In genomic region chrX:73490804-73491203, GRCm38 (mm10) we compare ENCODE assay signal across 23 mouse cellular contexts. TPM values are rescaled to one million over a fixed set of nuclear protein-coding genes. Genes with fewer than 3 reads are reported as not detected.
A peak's percentile ranks its signal among the peaks of the same experiment; 100 is the strongest.
DNase-seq lines count a peak whose midpoint lies in the region; ATAC-seq and TF ChIP-seq lines count a peak whose summit lies in the region.
"Had no signal": no experiment of that assay in that cellular context is flagged by ENCODE, and none has a peak within 500 bp of the region (broad histone marks: within the 10 kb centered on the region; RNA-seq: fewer than 3 reads in every experiment).

No protein-coding gene starts in this region.

- TF ChIP-seq EP300 in liver, postnatal 0 days (IDR thresholded peaks at IDR 0.05; ENCODE audit: low read depth) = no peak
- no peak for TF ChIP-seq EP300 in MEL (IDR thresholded peaks at IDR 0.05; ENCODE audit: low read depth in 1 of 2, low read length in 2 of 2)

- no peaks in the 10 kb centered on the region for H3K9me3 ChIP-seq in intestine, postnatal 0 days (ENCODE audit: control insufficient read depth)
- no peaks in the 10 kb centered on the region for H3K9me3 ChIP-seq in intestine, embryonic 16.5 days (ENCODE audit: control insufficient read depth, low read length)
- H3K9me3 ChIP-seq in liver, postnatal 0 days (ENCODE audit: low read length) = no peaks in the 10 kb centered on the region
- H3K9me3 ChIP-seq in liver, embryonic 12.5 days (replicated peaks) = no peaks in the 10 kb centered on the region
- H3K9me3 ChIP-seq in MEL (replicated peaks; ENCODE audit: insufficient read depth, low read length) = no peaks in the 10 kb centered on the region
- H3K9me3 ChIP-seq: embryonic facial prominence, embryonic 10.5 days; forebrain, embryonic 13.5 days; G1E; heart, embryonic 13.5 days; hindbrain, embryonic 15.5 days had no signal

- no peak for ATAC-seq in intestine, postnatal 0 days
- ATAC-seq in intestine, embryonic 16.5 days = no peak
- peak; percentile 19; the same call in 1 of the 2 replicates for ATAC-seq in liver, postnatal 0 days
- ATAC-seq in liver, embryonic 12.5 days = no peak
- ATAC-seq: forebrain, embryonic 13.5 days; forebrain, postnatal 0 days had no signal

- H3K4me2 ChIP-seq in intestine, postnatal 0 days (replicated peaks; ENCODE audit: low read depth) = no peak overlapping the region
- H3K4me2 ChIP-seq in intestine, embryonic 16.5 days (ENCODE audit: low read depth, low read length) = no peak overlapping the region
- no peak overlapping the region for H3K4me2 ChIP-seq in liver, postnatal 0 days (ENCODE audit: low read depth, low read length)
- H3K4me2 ChIP-seq in liver, embryonic 12.5 days = no peak overlapping the region
- H3K4me2 ChIP-seq: forebrain, embryonic 13.5 days; heart, embryonic 13.5 days; hindbrain, embryonic 15.5 days had no signal

- 78% methylated on average over 3 of the region's 3 CpGs for WGBS in intestine, postnatal 0 days
- WGBS in intestine, embryonic 16.5 days = 78% methylated on average over 3 of the region's 3 CpGs
- WGBS in liver, postnatal 0 days (ENCODE audit: insufficient replicate concordance) = 77% methylated on average over 3 of the region's 3 CpGs
- 64% methylated on average over 3 of the region's 3 CpGs for WGBS in liver, embryonic 12.5 days (ENCODE audit: insufficient replicate concordance)

- H3K4me1 ChIP-seq in intestine, postnatal 0 days (replicated peaks; ENCODE audit: control insufficient read depth, insufficient read depth, low read length) = no peaks in the 10 kb centered on the region
- no peaks in the 10 kb centered on the region for H3K4me1 ChIP-seq in intestine, embryonic 16.5 days (ENCODE audit: control insufficient read depth, insufficient read depth, low read length)
- no peaks in the 10 kb centered on the region for H3K4me1 ChIP-seq in liver, postnatal 0 days (ENCODE audit: insufficient read depth)
- no peaks in the 10 kb centered on the region for H3K4me1 ChIP-seq in liver, embryonic 12.5 days
- no peaks in the 10 kb centered on the region for H3K4me1 ChIP-seq in MEL (ENCODE audit: control insufficient read depth in 1 of 2, insufficient read depth in 2 of 2, low read length in 2 of 2)
- H3K4me1 ChIP-seq: forebrain, embryonic 13.5 days; hindbrain, embryonic 15.5 days had no signal

- no peak for TF ChIP-seq POLR2A in MEL (IDR thresholded peaks at IDR 0.05; ENCODE audit: control insufficient read depth in 1 of 2, insufficient read depth in 1 of 2, low read depth in 1 of 2, low read length in 2 of 2, poor library complexity in 1 of 2)

- H3K9ac ChIP-seq in intestine, postnatal 0 days (ENCODE audit: low read depth, low read length) = no peak overlapping the region
- H3K9ac ChIP-seq in intestine, embryonic 16.5 days (ENCODE audit: low read depth, low read length) = no peak overlapping the region
- H3K9ac ChIP-seq in liver, postnatal 0 days (replicated peaks) = no peak overlapping the region
- H3K9ac ChIP-seq in liver, embryonic 12.5 days = no peak overlapping the region
- H3K9ac ChIP-seq in MEL (ENCODE audit: control insufficient read depth, low read depth, low read length, poor library complexity, severe bottlenecking) = no peak overlapping the region
- H3K9ac ChIP-seq: forebrain, embryonic 13.5 days; forebrain, postnatal 0 days; heart, embryonic 13.5 days; hindbrain, embryonic 15.5 days had no signal

- H3K27me3 ChIP-seq in intestine, postnatal 0 days (replicated peaks; ENCODE audit: control insufficient read depth, insufficient read depth, low read length) = no peaks in the 10 kb centered on the region
- H3K27me3 ChIP-seq in intestine, embryonic 16.5 days (replicated peaks; ENCODE audit: control insufficient read depth, insufficient read depth, low read length) = no peaks in the 10 kb centered on the region
- 0 out of 2 replicates have a peak, but pooled peaks cover 4% of the 10 kb centered on the region for H3K27me3 ChIP-seq in liver, postnatal 0 days (ENCODE audit: insufficient read depth, low read length)
- H3K27me3 ChIP-seq in liver, embryonic 12.5 days (replicated peaks) = peaks cover 27% of the 10 kb centered on the region
- no peaks in the 10 kb centered on the region for H3K27me3 ChIP-seq in MEL (ENCODE audit: control insufficient read depth in 1 of 2, insufficient read depth in 2 of 2, low read length in 2 of 2)
- H3K27me3 ChIP-seq: forebrain, embryonic 13.5 days; hindbrain, embryonic 15.5 days had no signal

- H3K4me3 ChIP-seq in intestine, postnatal 0 days (ENCODE audit: low read depth, low read length) = no peak overlapping the region
- H3K4me3 ChIP-seq in intestine, embryonic 16.5 days (ENCODE audit: low read length) = no peak overlapping the region
- H3K4me3 ChIP-seq in liver, postnatal 0 days (ENCODE audit: low read depth, low read length) = no peak overlapping the region
- no peak overlapping the region for H3K4me3 ChIP-seq in liver, embryonic 12.5 days
- no peak overlapping the region for H3K4me3 ChIP-seq in MEL (ENCODE audit: control insufficient read depth in 1 of 2, insufficient read depth in 1 of 2, low read depth in 2 of 2, low read length in 2 of 2)
- H3K4me3 ChIP-seq: embryonic facial prominence, embryonic 10.5 days; forebrain, embryonic 13.5 days; heart, embryonic 13.5 days; hindbrain, embryonic 15.5 days had no signal

- no peak overlapping the region for H3K27ac ChIP-seq in intestine, postnatal 0 days (ENCODE audit: low read depth, low read length)
- H3K27ac ChIP-seq in intestine, embryonic 16.5 days (ENCODE audit: low read length) = no peak overlapping the region
- H3K27ac ChIP-seq in liver, postnatal 0 days (ENCODE audit: low read depth) = no peak overlapping the region
- no peak overlapping the region for H3K27ac ChIP-seq in liver, embryonic 12.5 days
- H3K27ac ChIP-seq in MEL (ENCODE audit: control insufficient read depth, low read depth, low read length) = no peak overlapping the region
- H3K27ac ChIP-seq: embryonic facial prominence, embryonic 10.5 days; forebrain, embryonic 13.5 days; heart, embryonic 13.5 days; hindbrain, embryonic 15.5 days had no signal

- TF ChIP-seq RAD21 in MEL (IDR thresholded peaks at IDR 0.05; ENCODE audit: low read depth, low read length) = no peak

- no peaks in the 10 kb centered on the region for H3K79me2 ChIP-seq in MEL (ENCODE audit: control insufficient read depth, insufficient read depth, low read length, poor library complexity)

- TF ChIP-seq CTCF in intestine, postnatal 0 days (IDR thresholded peaks at IDR 0.05; ENCODE audit: low read depth) = peak; percentile 46
- TF ChIP-seq CTCF in liver, postnatal 0 days (IDR thresholded peaks at IDR 0.05; ENCODE audit: low read depth) = peak; percentile 42
- TF ChIP-seq CTCF in MEL (IDR thresholded peaks at IDR 0.05 in 2 of 3, conservative IDR thresholded peaks at IDR 0.05 in 1 of 3; ENCODE audit: control insufficient read depth in 1 of 3, insufficient read depth in 1 of 3, low read depth in 2 of 3, low read length in 3 of 3, poor library complexity in 1 of 3, severe bottlenecking in 1 of 3) = peak in 1 of 3 experiments; percentile 5; a peak in 1 of 6 replicates

- no peak for DNase-seq in liver, postnatal 0 days
- DNase-seq in 3134 (ENCODE audit: extremely low read depth, insufficient read length, low spot score) (peak; percentile 36), MEL (ENCODE audit: low read depth, low spot score) (no peak)
- no peak for DNase-seq in spleen, postnatal 36 days (ENCODE audit: low spot score in 2 of 2)
- DNase-seq: adrenal gland, postnatal 10 days; cerebellum, adult 2 months; cerebellum, postnatal 10 days; forebrain, postnatal 0 days; gastrocnemius, postnatal 36 days; heart, adult 11 months; heart, postnatal 36 days had no signal

- H3K36me3 ChIP-seq in intestine, postnatal 0 days (ENCODE audit: control insufficient read depth, insufficient read depth) = no peaks in the 10 kb centered on the region
- H3K36me3 ChIP-seq in intestine, embryonic 16.5 days (ENCODE audit: control insufficient read depth, insufficient read depth, low read length) = no peaks in the 10 kb centered on the region
- H3K36me3 ChIP-seq in liver, postnatal 0 days (replicated peaks; ENCODE audit: insufficient read depth, low read length) = no peaks in the 10 kb centered on the region
- no peaks in the 10 kb centered on the region for H3K36me3 ChIP-seq in liver, embryonic 12.5 days
- H3K36me3 ChIP-seq in MEL (ENCODE audit: control insufficient read depth in 1 of 2, insufficient read depth in 2 of 2, low read length in 2 of 2) = no peaks in the 10 kb centered on the region
- H3K36me3 ChIP-seq: embryonic facial prominence, embryonic 10.5 days; G1E; hindbrain, embryonic 15.5 days had no signal

RNA-seq across cellular contexts. Expression of gene Bgn, which starts 7.4 kb away (rescaled TPM):
- polyA plus RNA-seq in intestine, postnatal 0 days (2015; fragmentation: Nextera tagmentation; extraction: Ambion mirVana) = 35.2 and 43.0 TPM in 2 replicates
- polyA plus RNA-seq in intestine, embryonic 16.5 days (2015; fragmentation: Nextera tagmentation; extraction: Ambion mirVana) = 48.1 and 54.3 TPM in 2 replicates
- polyA plus RNA-seq in liver, postnatal 0 days (2015; fragmentation: Nextera tagmentation; extraction: Ambion mirVana) = 17.4 and 18.3 TPM in 2 replicates
- 13.0 and 14.8 TPM in 2 replicates for polyA plus RNA-seq in liver, embryonic 12.5 days (2016; fragmentation: Nextera tagmentation; extraction: Ambion mirVana)
- total RNA-seq in MEL (2012; rRNA removed) = not detected in 2 replicates
- not detected for polyA plus RNA-seq in MEL (2012; ENCODE audit: insufficient read depth in 1 of 2, insufficient read length in 2 of 2, low read depth in 1 of 2, low replicate concordance in 2 of 2, missing spikeins in 1 of 2)
- total RNA-seq: G1E had no signal
- polyA plus RNA-seq: G1E had no signal

RNA-seq across cellular contexts. Expression of gene Atp2b3, which starts 12.1 kb away (rescaled TPM):
- polyA plus RNA-seq in intestine, postnatal 0 days (2015; fragmentation: Nextera tagmentation; extraction: Ambion mirVana) = 0.12 and 0.13 TPM in 2 replicates
- 0.18 and 0.32 TPM in 2 replicates for polyA plus RNA-seq in intestine, embryonic 16.5 days (2015; fragmentation: Nextera tagmentation; extraction: Ambion mirVana)
- polyA plus RNA-seq in liver, postnatal 0 days (2015; fragmentation: Nextera tagmentation; extraction: Ambion mirVana) = not detected in 2 replicates
- not detected in 2 replicates for polyA plus RNA-seq in liver, embryonic 12.5 days (2016; fragmentation: Nextera tagmentation; extraction: Ambion mirVana)
- not detected in 2 replicates for total RNA-seq in MEL (2012; rRNA removed)
- not detected for polyA plus RNA-seq in MEL (2012; ENCODE audit: insufficient read depth in 1 of 2, insufficient read length in 2 of 2, low read depth in 1 of 2, low replicate concordance in 2 of 2, missing spikeins in 1 of 2)
- total RNA-seq: G1E had no signal
- polyA plus RNA-seq: G1E had no signal

RNA-seq across cellular contexts. Expression of gene Haus7, which starts 32.0 kb away (rescaled TPM):
- polyA plus RNA-seq in intestine, postnatal 0 days (2015; fragmentation: Nextera tagmentation; extraction: Ambion mirVana) = 38.2 and 38.6 TPM in 2 replicates
- 47.5 and 60.3 TPM in 2 replicates for polyA plus RNA-seq in intestine, embryonic 16.5 days (2015; fragmentation: Nextera tagmentation; extraction: Ambion mirVana)
- polyA plus RNA-seq in liver, postnatal 0 days (2015; fragmentation: Nextera tagmentation; extraction: Ambion mirVana) = 22.1 and 25.3 TPM in 2 replicates
- polyA plus RNA-seq in liver, embryonic 12.5 days (2016; fragmentation: Nextera tagmentation; extraction: Ambion mirVana) = 48.4 and 51.3 TPM in 2 replicates
- total RNA-seq in MEL (2012; rRNA removed) = 19.7 and 24.0 TPM in 2 replicates
- polyA plus RNA-seq in MEL (2012; ENCODE audit: insufficient read depth in 1 of 2, insufficient read length in 2 of 2, low read depth in 1 of 2, low replicate concordance in 2 of 2, missing spikeins in 1 of 2) = 10 to 100 TPM in 1 of 2 experiments, not detected in 1; 27.9 TPM

RNA-seq across cellular contexts. Expression of gene Trex2, which starts 55.7 kb away (rescaled TPM):
- not detected in 2 replicates for polyA plus RNA-seq in intestine, postnatal 0 days (2015; fragmentation: Nextera tagmentation; extraction: Ambion mirVana)
- not detected in 2 replicates for polyA plus RNA-seq in intestine, embryonic 16.5 days (2015; fragmentation: Nextera tagmentation; extraction: Ambion mirVana)
- polyA plus RNA-seq in liver, postnatal 0 days (2015; fragmentation: Nextera tagmentation; extraction: Ambion mirVana) = not detected in 2 replicates
- polyA plus RNA-seq in liver, embryonic 12.5 days (2016; fragmentation: Nextera tagmentation; extraction: Ambion mirVana) = not detected in 2 replicates
- total RNA-seq in MEL (2012; rRNA removed) = not detected in 2 replicates
- not detected for polyA plus RNA-seq in MEL (2012; ENCODE audit: insufficient read depth in 1 of 2, insufficient read length in 2 of 2, low read depth in 1 of 2, low replicate concordance in 2 of 2, missing spikeins in 1 of 2)
- total RNA-seq: adrenal gland, postnatal 10 days; adrenal gland, postnatal 4 days; forebrain, postnatal 0 days; G1E; gastrocnemius, adult 8-10 months; gastrocnemius, postnatal 36 days; heart, postnatal 36 days had no signal
- polyA plus RNA-seq: cerebellum, adult 2 months; embryonic facial prominence, embryonic 10.5 days; forebrain, embryonic 13.5 days; forebrain, postnatal 0 days; G1E; heart, embryonic 13.5 days; heart, postnatal 0 days; hindbrain, embryonic 11.5 days; hindbrain, embryonic 15.5 days had no signal

Comparison
In these comparisons a context has a peak if more than half of its experiments do, and no peak if none do; other contexts are left out.
1. RNA of gene Bgn, which starts 7.4 kb away (polyA plus RNA-seq): 48.1 to 54.3 TPM in intestine, embryonic 16.5 days, 35.2 to 43.0 TPM in intestine, postnatal 0 days, 17.4 to 18.3 TPM in liver, postnatal 0 days and 13.0 to 14.8 TPM in liver, embryonic 12.5 days; not detected in MEL; every median in the first group is over 10 times any median in the second.